In the genomic region with DNA sequence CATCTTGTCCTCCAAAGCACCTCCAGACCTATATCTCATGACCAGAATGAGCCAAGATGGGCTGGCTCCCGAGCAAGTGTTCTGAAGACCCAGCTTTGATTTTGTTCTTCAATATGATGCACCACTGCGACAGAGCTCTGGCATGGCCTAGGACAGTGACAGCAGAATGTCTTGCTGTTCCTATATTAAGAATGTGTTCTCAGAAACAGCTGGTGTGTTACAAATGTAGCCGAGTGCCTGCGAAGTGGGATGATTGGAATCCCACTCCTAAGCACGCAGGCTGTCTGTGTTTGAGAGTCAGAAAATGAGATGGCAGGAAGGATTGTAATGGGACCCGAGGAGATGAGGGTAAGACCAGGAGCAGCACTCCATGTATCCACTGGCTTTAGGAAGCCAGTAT, we compare ENCODE assay signal across 21 mouse cellular contexts.
A peak's percentile ranks its signal among the peaks of the same experiment; 100 is the strongest.
DNase-seq lines count a peak whose midpoint lies in the region; ATAC-seq lines count a peak whose summit lies in the region.
"Had no signal": no experiment of that assay in that cellular context is flagged by ENCODE, and none has a peak within 500 bp of the region (broad histone marks: within the 10 kb centered on the region; RNA-seq: fewer than 3 reads in every experiment).

No protein-coding gene starts in this region.

- no peak overlapping the region for H3K27ac ChIP-seq in midbrain, embryonic 10.5 days (replicated peaks)
- H3K27ac ChIP-seq: gastrocnemius, adult 2 months; heart, adult 2 months; hindbrain, embryonic 13.5 days; limb, embryonic 15.5 days; macrophage had no signal

- H3K4me3 ChIP-seq in midbrain, embryonic 10.5 days: no peak overlapping the region
- H3K4me3 ChIP-seq: gastrocnemius, adult 2 months; heart, adult 2 months; hindbrain, embryonic 13.5 days; limb, embryonic 15.5 days had no signal

- H3K4me1 ChIP-seq in midbrain, embryonic 10.5 days: no peaks in the 10 kb centered on the region
- H3K4me1 ChIP-seq: hindbrain, embryonic 13.5 days; limb, embryonic 15.5 days had no signal

- peak; percentile 43 to 78 for DNase-seq in frontal cortex, postnatal 36 days (ENCODE audit: low spot score in 2 of 2)
- peak; percentile 24 to 27 for DNase-seq in layer of hippocampus, postnatal 36 days
- DNase-seq in right cerebral cortex, adult 2 months (ENCODE audit: low spot score in 2 of 2): peak; percentile 59 to 65
- DNase-seq in kidney, postnatal 36 days: no peak
- no peak for DNase-seq in adrenal gland, postnatal 4 days (ENCODE audit: low spot score in 2 of 2)
- DNase-seq in thymus, postnatal 36 days: no peak
- DNase-seq in midbrain, embryonic 10.5 days (ENCODE audit: low spot score): no peak
- DNase-seq: adrenal gland, adult 2 months; cerebellum, postnatal 10 days; gastrocnemius, adult 2 months; heart, adult 2 months; kidney, postnatal 25 days; lung, adult 18-20 months; midbrain, embryonic 14.5 days; thymus, adult 2 months had no signal

- peaks cover 5% of the 10 kb centered on the region; the same call in 1 of the 2 replicates for H3K9me3 ChIP-seq in midbrain, embryonic 10.5 days (replicated peaks)
- H3K9me3 ChIP-seq: hindbrain, embryonic 13.5 days; limb, embryonic 15.5 days had no signal

- H3K36me3 ChIP-seq in midbrain, embryonic 10.5 days: no peaks in the 10 kb centered on the region
- H3K36me3 ChIP-seq: G1E; hindbrain, embryonic 13.5 days; limb, embryonic 15.5 days had no signal

- H3K27me3 ChIP-seq in midbrain, embryonic 10.5 days (ENCODE audit: low read depth, poor library complexity, severe bottlenecking): no peaks in the 10 kb centered on the region
- H3K27me3 ChIP-seq: hindbrain, embryonic 13.5 days; limb, embryonic 15.5 days had no signal

- ATAC-seq in frontal cortex, adult (ENCODE audit: low TSS enrichment): peak; percentile 99
- ATAC-seq: intestine, postnatal 0 days had no signal

- 91% methylated on average over 6 of the region's 6 CpGs for WGBS in midbrain, embryonic 10.5 days

Comparison
In these comparisons a context has a peak if more than half of its experiments do, and no peak if none do; other contexts are left out.
1. DNase-seq: peak in frontal cortex, postnatal 36 days (2 of 2), layer of hippocampus, postnatal 36 days (2 of 2) and right cerebral cortex, adult 2 months (2 of 2); none in kidney, postnatal 36 days (0 of 2), adrenal gland, postnatal 4 days (0 of 2), thymus, postnatal 36 days (0 of 2) and midbrain, embryonic 10.5 days (single experiment).